8 mouse cellular contexts compared by ENCODE assay signal in the genomic region with DNA sequence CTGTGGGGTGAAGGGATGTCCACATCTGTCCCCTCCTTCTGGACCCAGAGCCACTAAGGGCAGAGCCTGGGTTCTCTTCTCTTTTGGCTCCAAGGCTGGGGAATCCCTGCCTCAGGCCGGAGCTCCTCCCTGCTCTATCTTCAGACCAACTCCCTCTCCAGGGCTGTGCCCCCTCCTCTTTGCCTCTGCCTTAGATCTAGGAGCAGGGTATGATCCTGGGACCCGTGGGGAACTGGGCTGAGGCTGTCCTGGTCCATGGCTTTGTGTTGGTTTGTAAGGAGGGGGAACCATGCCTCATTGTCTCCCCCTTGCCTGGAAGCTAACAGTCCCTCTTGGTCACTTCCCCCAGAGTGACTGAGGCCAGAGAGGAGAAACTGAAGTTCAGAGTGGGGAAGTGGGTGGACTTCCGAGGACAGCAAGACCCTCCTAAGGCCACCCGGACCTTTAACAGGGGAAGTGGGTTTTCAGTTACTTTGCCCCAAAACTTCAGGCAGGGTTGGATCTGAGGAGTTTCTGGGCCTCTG. TPM values are rescaled to one million over a fixed set of nuclear protein-coding genes. Genes with fewer than 3 reads are reported as not detected.
DNase-seq lines count a peak whose midpoint lies in the region; ATAC-seq and TF ChIP-seq lines count a peak whose summit lies in the region.

No protein-coding gene starts in this region.

- DNase-seq in cerebellum, adult 9-10 months = peak; percentile 4
- no peak for DNase-seq in thymus, adult 2 months
- DNase-seq in thymus, postnatal 25 days = no peak
- no peak for DNase-seq in urinary bladder, postnatal 36 days (ENCODE audit: low spot score in 2 of 2)
- no peak for DNase-seq in B cell, adult 2 months
- no peak for DNase-seq in frontal cortex, postnatal 10 days (ENCODE audit: low spot score in 2 of 2)

- H3K36me3 ChIP-seq in thymus, adult 2 months (ENCODE audit: control insufficient read depth, insufficient read depth, low read length) = no peaks in the 10 kb centered on the region

- TF ChIP-seq POLR2A in thymus, adult 2 months (IDR thresholded peaks at IDR 0.05; ENCODE audit: control insufficient read depth, extremely low read depth, insufficient read depth, low read length, poor library complexity) = no peak

- H3K4me1 ChIP-seq in thymus, adult 2 months (replicated peaks; ENCODE audit: control insufficient read depth, insufficient read depth, low read length) = peaks cover 62% of the 10 kb centered on the region

- no peak for ATAC-seq in cerebellum, adult (ENCODE audit: insufficient number of reproducible peaks, low FRiP score, low TSS enrichment)
- ATAC-seq in megakaryocyte, adult 5-6 weeks (ENCODE audit: poor library complexity, severe bottlenecking) = peak; percentile 51

- 49% methylated on average over 4 of the region's 4 CpGs for WGBS in thymus, adult 2 months

- H3K27ac ChIP-seq in thymus, adult 2 months (ENCODE audit: control insufficient read depth, insufficient read depth, low read length) = no peak overlapping the region

- H3K27me3 ChIP-seq in thymus, adult 2 months (ENCODE audit: control insufficient read depth, insufficient read depth, low read length) = peaks cover 11% of the 10 kb centered on the region; the same call in 1 of the 2 replicates

- TF ChIP-seq CTCF in thymus, adult 2 months (IDR thresholded peaks at IDR 0.05; ENCODE audit: borderline replicate concordance, control insufficient read depth, extremely low read depth, insufficient read depth, low read length, poor library complexity) = no peak

- peak overlapping the region; percentile 50 for H3K4me3 ChIP-seq in thymus, adult 2 months (ENCODE audit: control insufficient read depth, insufficient read depth, low read length)

RNA-seq across cellular contexts. Expression of a gene that starts 0.8 kb away (rescaled TPM):
- polyA plus RNA-seq in thymus, adult 2 months (2012; rRNA removed) = 51.8 and 62.0 TPM in 2 replicates
- total RNA-seq in megakaryocyte, adult 5-6 weeks (2015) = 0.33 and 0.82 TPM in 2 replicates
- 0.77 and 3.9 TPM in 2 replicates for total RNA-seq in megakaryocyte, adult 5-6 weeks (2017)

RNA-seq across cellular contexts. Expression of a gene that starts 31.8 kb away (rescaled TPM):
- 4.6 and 4.8 TPM in 2 replicates for polyA plus RNA-seq in thymus, adult 2 months (2012; rRNA removed)
- total RNA-seq in megakaryocyte, adult 5-6 weeks (2015) = not detected in 2 replicates
- not detected in 2 replicates for total RNA-seq in megakaryocyte, adult 5-6 weeks (2017)

RNA-seq across cellular contexts. Expression of a gene that starts 40.2 kb away (rescaled TPM):
- 1.2 and 1.6 TPM in 2 replicates for polyA plus RNA-seq in thymus, adult 2 months (2012; rRNA removed)
- total RNA-seq in megakaryocyte, adult 5-6 weeks (2015) = 6.8 and 11.0 TPM in 2 replicates
- total RNA-seq in megakaryocyte, adult 5-6 weeks (2017) = 8.0 and 8.5 TPM in 2 replicates
